Mouse (Mus musculus) layer of hippocampus, adult 2 months (tissue): ENCODE results near the gene Snrk. TPM values are rescaled to one million over a fixed set of nuclear protein-coding genes. Genes with fewer than 3 reads are reported as not detected.

Experiments used
- DNase-seq, 2 experiments: peaks; one replicate each; pipeline ENCODE4 v3.0.0; 2022; ENCODE audit warnings: low spot score in 2 of 2
- H3K27ac ChIP-seq: fragments of 200-600 bp; 2 replicates; pipeline ENCODE4 v1.8.1; 2022
- H3K4me3 ChIP-seq: fragments of 200-600 bp; 2 replicates; pipeline ENCODE4 v1.8.1; 2022; ENCODE audit warnings: mild to moderate bottlenecking
- CTCF ChIP-seq: fragments of 200-600 bp; conservative IDR thresholded peaks from 2 replicates; pipeline ENCODE4 v1.8.1; 2022; ENCODE audit warnings: antibody characterized with exemption, mild to moderate bottlenecking, moderate library complexity
- total RNA-seq, 2 experiments: library from RNA; stranded (reverse); gene quantifications; 2 replicates each; pipeline ENCODE4 v1.2.3; 2021

The Snrk gene
- total RNA-seq, 2 experiments from 2014 or later = 103 to 105 TPM

DNA sequence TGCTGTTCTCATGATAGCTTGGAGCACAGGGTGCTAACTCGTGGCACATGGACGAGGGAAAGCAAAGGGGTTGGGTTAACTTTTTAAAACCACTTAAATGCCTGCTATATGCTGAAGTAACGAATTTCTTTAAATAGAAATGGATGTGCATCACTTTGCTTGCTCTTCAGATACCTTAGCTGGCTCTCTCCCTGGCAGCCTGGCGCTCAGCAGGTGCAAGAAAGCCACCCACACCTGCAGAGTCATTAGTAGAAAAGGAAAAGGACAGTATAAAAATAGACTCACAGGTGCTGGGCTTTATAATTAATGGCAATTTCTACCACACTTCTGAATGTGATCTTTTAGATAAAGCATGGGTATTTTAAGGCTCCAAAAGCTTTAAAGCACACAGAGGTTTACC is 91.2 kb downstream of the Snrk start:
- no peak overlapping the region for H3K4me3 ChIP-seq

GRCm38 (mm10) chr9:122215118-122215517 is 98.1 kb downstream of the Snrk start:
- no peak for TF ChIP-seq CTCF
- DNase-seq = no peak
- H3K27ac ChIP-seq = no peak overlapping the region
- H3K4me3 ChIP-seq = no peak overlapping the region

More for the DNA sequence above, 91.2 kb downstream of the Snrk start:
- H3K27ac ChIP-seq = no peak overlapping the region
- DNase-seq = no peak
- TF ChIP-seq CTCF = no peak

DNA sequence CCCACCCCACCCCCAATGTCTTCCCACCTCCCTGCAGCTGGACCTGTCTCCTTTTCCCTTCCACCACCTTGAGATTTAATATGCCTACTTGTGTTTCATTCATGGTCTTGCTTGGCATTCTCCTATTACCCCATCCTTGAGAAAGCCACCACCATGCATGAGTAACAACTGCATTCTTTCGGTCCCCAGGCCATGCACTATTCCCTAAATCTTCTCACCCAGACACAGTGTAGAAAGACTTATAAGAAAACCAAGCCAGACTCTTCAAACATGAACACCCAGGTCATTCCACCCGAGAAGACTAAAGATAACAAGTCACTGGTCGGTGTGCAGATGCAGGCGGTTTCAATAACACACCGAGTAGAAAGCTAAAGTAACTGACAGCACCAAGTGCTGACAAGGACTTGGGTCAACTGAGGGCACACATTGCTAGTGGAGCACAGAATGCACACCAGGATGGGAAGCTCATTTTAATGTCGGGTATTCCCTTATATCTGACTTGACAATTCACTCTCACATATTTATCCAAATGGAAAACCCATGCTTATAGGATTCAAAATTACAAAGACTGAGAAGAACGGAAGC is 100.0 kb downstream of the Snrk start:
- Histone ChIP-seq H3K27ac (no peak overlapping the region), H3K4me3 (no peak overlapping the region)
- DNase-seq = no peak
- no peak for TF ChIP-seq CTCF

Other genes with a start within 250 kb of the Snrk start
- gene Ackr2, start 218.9 kb upstream of the Snrk start, total RNA-seq = 1 to 10 TPM; 1.7 to 2.3 TPM
- not detected for gene Cyp8b1, start 201.0 kb upstream of the Snrk start, total RNA-seq
- gene Fam198a, start 166.3 kb upstream of the Snrk start, total RNA-seq = 1 to 10 TPM; 6.7 to 9.1 TPM
- gene Pomgnt2, start 120.2 kb upstream of the Snrk start, total RNA-seq = 10 to 100 TPM; 41.4 to 41.7 TPM
- 10 to 100 TPM; 18.3 to 18.8 TPM for gene Ano10, start 177.2 kb downstream of the Snrk start, total RNA-seq
- 10 to 100 TPM; 17.5 to 18.8 TPM for gene Abhd5, start 234.3 kb downstream of the Snrk start, total RNA-seq